Comparison of ENCODE assay signal across 29 mouse cellular contexts in the genomic region with DNA sequence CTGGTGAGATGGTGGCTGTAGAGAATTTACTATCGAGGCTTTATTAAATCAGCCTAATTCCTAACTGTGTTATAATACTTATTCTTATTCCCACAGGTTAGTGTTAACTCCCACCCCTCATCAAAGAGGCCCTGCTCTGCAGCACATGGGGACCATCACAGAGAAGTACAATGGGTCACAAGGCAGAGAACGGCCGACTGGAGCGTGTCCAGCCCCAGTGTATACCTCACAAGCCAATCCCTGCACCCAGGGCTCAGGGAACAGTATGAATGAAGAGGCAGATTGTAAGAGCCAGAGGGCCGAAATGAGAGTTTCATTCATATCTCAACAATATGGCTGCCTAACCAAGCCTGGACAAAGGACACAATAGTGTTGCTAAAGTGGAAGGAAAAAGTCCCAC. TPM values are rescaled to one million over a fixed set of nuclear protein-coding genes. Genes with fewer than 3 reads are reported as not detected.
DNase-seq lines count a peak whose midpoint lies in the region; ATAC-seq and TF ChIP-seq lines count a peak whose summit lies in the region.
"Had no signal": no experiment of that assay in that cellular context is flagged by ENCODE, and none has a peak within 500 bp of the region (broad histone marks: within the 10 kb centered on the region; RNA-seq: fewer than 3 reads in every experiment).

No protein-coding gene starts in this region.

- H3K9me3 ChIP-seq in forebrain, embryonic 13.5 days (replicated peaks), result no peaks in the 10 kb centered on the region
- H3K9me3 ChIP-seq in forebrain, postnatal 0 days (ENCODE audit: low read length), result no peaks in the 10 kb centered on the region
- H3K9me3 ChIP-seq in hindbrain, embryonic 14.5 days (ENCODE audit: control insufficient read depth, low read length), result no peaks in the 10 kb centered on the region
- no peaks in the 10 kb centered on the region for H3K9me3 ChIP-seq in hindbrain, postnatal 0 days (ENCODE audit: low read length)
- no peaks in the 10 kb centered on the region for H3K9me3 ChIP-seq in midbrain, embryonic 12.5 days
- no peaks in the 10 kb centered on the region for H3K9me3 ChIP-seq in midbrain, embryonic 14.5 days (ENCODE audit: control insufficient read depth, low read length)
- no peaks in the 10 kb centered on the region for H3K9me3 ChIP-seq in neural tube, embryonic 13.5 days
- H3K9me3 ChIP-seq: embryonic facial prominence, embryonic 15.5 days; heart, embryonic 10.5 days had no signal

- H3K36me3 ChIP-seq in forebrain, embryonic 13.5 days (ENCODE audit: poor library complexity, severe bottlenecking), result no peaks in the 10 kb centered on the region
- no peaks in the 10 kb centered on the region for H3K36me3 ChIP-seq in forebrain, postnatal 0 days (ENCODE audit: insufficient read depth)
- no peaks in the 10 kb centered on the region for H3K36me3 ChIP-seq in hindbrain, embryonic 14.5 days (replicated peaks; ENCODE audit: control insufficient read depth, insufficient read depth)
- no peaks in the 10 kb centered on the region for H3K36me3 ChIP-seq in hindbrain, postnatal 0 days (ENCODE audit: insufficient read depth, low read length)
- H3K36me3 ChIP-seq in midbrain, embryonic 12.5 days, result no peaks in the 10 kb centered on the region
- H3K36me3 ChIP-seq in midbrain, embryonic 14.5 days (ENCODE audit: control insufficient read depth, insufficient read depth, low read length), result no peaks in the 10 kb centered on the region
- no peaks in the 10 kb centered on the region for H3K36me3 ChIP-seq in neural tube, embryonic 13.5 days
- H3K36me3 ChIP-seq: embryonic facial prominence, embryonic 15.5 days; heart, embryonic 10.5 days had no signal

- H3K4me3 ChIP-seq in forebrain, embryonic 13.5 days, result no peak overlapping the region
- no peak overlapping the region for H3K4me3 ChIP-seq in forebrain, postnatal 0 days (ENCODE audit: low read depth, low read length)
- H3K4me3 ChIP-seq in hindbrain, embryonic 14.5 days (replicated peaks; ENCODE audit: low read length), result no peak overlapping the region
- H3K4me3 ChIP-seq in hindbrain, postnatal 0 days (ENCODE audit: low read length), result no peak overlapping the region
- no peak overlapping the region for H3K4me3 ChIP-seq in midbrain, embryonic 12.5 days
- no peak overlapping the region for H3K4me3 ChIP-seq in midbrain, embryonic 14.5 days (replicated peaks; ENCODE audit: low read depth, low read length)
- H3K4me3 ChIP-seq in neural tube, embryonic 13.5 days, result no peak overlapping the region
- H3K4me3 ChIP-seq: embryonic facial prominence, embryonic 15.5 days; erythroblast, embryonic 14.5 days; gastrocnemius, adult 2 months; heart, embryonic 10.5 days had no signal

- no peak for DNase-seq in forebrain, postnatal 0 days
- DNase-seq in hindbrain, embryonic 14.5 days (ENCODE audit: low spot score), result no peak
- DNase-seq in hindbrain, postnatal 0 days (ENCODE audit: low spot score), result no peak
- DNase-seq in midbrain, embryonic 14.5 days, result no peak
- DNase-seq in lung, postnatal 14 days, result no peak
- DNase-seq: adrenal gland, postnatal 10 days; cerebellum, adult 11 months; cerebellum, adult 8-10 months; cerebellum, postnatal 14 days; embryo, embryonic 11 days; gastrocnemius, adult 2 months; gastrocnemius, postnatal 25 days; heart, adult 18-20 months; heart, postnatal 10 days had no signal

- peak; percentile 26; the same call in 1 of the 2 replicates for ATAC-seq in forebrain, embryonic 13.5 days
- ATAC-seq in forebrain, postnatal 0 days, result no peak
- peak; percentile 46; the same call in 1 of the 2 replicates for ATAC-seq in hindbrain, embryonic 14.5 days (ENCODE audit: low FRiP score)
- no peak for ATAC-seq in hindbrain, postnatal 0 days
- 0 out of 2 replicates have a peak, but pooled peaks have one; percentile 38 for ATAC-seq in midbrain, embryonic 12.5 days (ENCODE audit: low FRiP score, low read depth)
- ATAC-seq in midbrain, embryonic 14.5 days (ENCODE audit: low FRiP score, low TSS enrichment), result no peak
- peak; percentile 48; the same call in 1 of the 2 replicates for ATAC-seq in neural tube, embryonic 13.5 days (ENCODE audit: low read depth)
- ATAC-seq: intestine, embryonic 16.5 days had no signal

- H3K27ac ChIP-seq in forebrain, embryonic 13.5 days, result no peak overlapping the region
- no peak overlapping the region for H3K27ac ChIP-seq in forebrain, postnatal 0 days (ENCODE audit: low read depth, low read length)
- H3K27ac ChIP-seq in hindbrain, embryonic 14.5 days, result no peak overlapping the region
- no peak overlapping the region for H3K27ac ChIP-seq in hindbrain, postnatal 0 days
- no peak overlapping the region for H3K27ac ChIP-seq in midbrain, embryonic 12.5 days (replicated peaks)
- H3K27ac ChIP-seq in midbrain, embryonic 14.5 days (replicated peaks; ENCODE audit: low read depth, low read length), result no peak overlapping the region
- H3K27ac ChIP-seq in neural tube, embryonic 13.5 days (replicated peaks), result no peak overlapping the region
- H3K27ac ChIP-seq: embryonic facial prominence, embryonic 15.5 days; gastrocnemius, adult 2 months; heart, embryonic 10.5 days had no signal

- 75% methylated on average over 5 of the region's 5 CpGs for WGBS in forebrain, embryonic 13.5 days
- WGBS in forebrain, postnatal 0 days, result 66% methylated on average over 5 of the region's 5 CpGs
- 67% methylated on average over 5 of the region's 5 CpGs for WGBS in hindbrain, embryonic 14.5 days
- WGBS in hindbrain, postnatal 0 days, result 75% methylated on average over 5 of the region's 5 CpGs
- 83% methylated on average over 5 of the region's 5 CpGs for WGBS in midbrain, embryonic 12.5 days
- 75% methylated on average over 5 of the region's 5 CpGs for WGBS in midbrain, embryonic 14.5 days
- WGBS in neural tube, embryonic 13.5 days, result 67% methylated on average over 5 of the region's 5 CpGs

- no peak overlapping the region for H3K9ac ChIP-seq in forebrain, embryonic 13.5 days
- no peak overlapping the region for H3K9ac ChIP-seq in forebrain, postnatal 0 days
- no peak overlapping the region for H3K9ac ChIP-seq in hindbrain, embryonic 14.5 days
- H3K9ac ChIP-seq in hindbrain, postnatal 0 days (replicated peaks; ENCODE audit: low read length), result no peak overlapping the region
- H3K9ac ChIP-seq in midbrain, embryonic 12.5 days (replicated peaks), result no peak overlapping the region
- no peak overlapping the region for H3K9ac ChIP-seq in midbrain, embryonic 14.5 days (replicated peaks; ENCODE audit: low read length)
- no peak overlapping the region for H3K9ac ChIP-seq in neural tube, embryonic 13.5 days
- H3K9ac ChIP-seq: embryonic facial prominence, embryonic 15.5 days had no signal

- no peak overlapping the region for H3K4me2 ChIP-seq in forebrain, embryonic 13.5 days
- no peak overlapping the region for H3K4me2 ChIP-seq in forebrain, postnatal 0 days (ENCODE audit: low read depth)
- H3K4me2 ChIP-seq in hindbrain, embryonic 14.5 days (replicated peaks), result no peak overlapping the region
- H3K4me2 ChIP-seq in hindbrain, postnatal 0 days (ENCODE audit: low read depth, low read length), result no peak overlapping the region
- no peak overlapping the region for H3K4me2 ChIP-seq in midbrain, embryonic 12.5 days (replicated peaks)
- H3K4me2 ChIP-seq in midbrain, embryonic 14.5 days (ENCODE audit: low read length), result no peak overlapping the region
- no peak overlapping the region for H3K4me2 ChIP-seq in neural tube, embryonic 13.5 days
- H3K4me2 ChIP-seq: embryonic facial prominence, embryonic 15.5 days had no signal

- no peaks in the 10 kb centered on the region for H3K4me1 ChIP-seq in forebrain, embryonic 13.5 days
- no peaks in the 10 kb centered on the region for H3K4me1 ChIP-seq in forebrain, postnatal 0 days (ENCODE audit: insufficient read depth)
- H3K4me1 ChIP-seq in hindbrain, embryonic 14.5 days (replicated peaks; ENCODE audit: control insufficient read depth, insufficient read depth, low read length), result no peaks in the 10 kb centered on the region
- H3K4me1 ChIP-seq in hindbrain, postnatal 0 days (ENCODE audit: insufficient read depth, low read length), result no peaks in the 10 kb centered on the region
- H3K4me1 ChIP-seq in midbrain, embryonic 12.5 days, result no peaks in the 10 kb centered on the region
- H3K4me1 ChIP-seq in midbrain, embryonic 14.5 days (ENCODE audit: control insufficient read depth, insufficient read depth, low read length), result no peaks in the 10 kb centered on the region
- H3K4me1 ChIP-seq in neural tube, embryonic 13.5 days (replicated peaks), result peaks cover 7% of the 10 kb centered on the region
- H3K4me1 ChIP-seq: embryonic facial prominence, embryonic 15.5 days; heart, embryonic 10.5 days had no signal

- no peaks in the 10 kb centered on the region for H3K27me3 ChIP-seq in forebrain, embryonic 13.5 days
- no peaks in the 10 kb centered on the region for H3K27me3 ChIP-seq in forebrain, postnatal 0 days (ENCODE audit: insufficient read depth, low read length)
- H3K27me3 ChIP-seq in hindbrain, embryonic 14.5 days (ENCODE audit: control insufficient read depth, insufficient read depth, low read length), result no peaks in the 10 kb centered on the region
- no peaks in the 10 kb centered on the region for H3K27me3 ChIP-seq in hindbrain, postnatal 0 days (ENCODE audit: insufficient read depth, low read length)
- no peaks in the 10 kb centered on the region for H3K27me3 ChIP-seq in midbrain, embryonic 12.5 days
- H3K27me3 ChIP-seq in midbrain, embryonic 14.5 days (ENCODE audit: control insufficient read depth, insufficient read depth, low read length), result no peaks in the 10 kb centered on the region
- H3K27me3 ChIP-seq in neural tube, embryonic 13.5 days, result no peaks in the 10 kb centered on the region
- H3K27me3 ChIP-seq: embryonic facial prominence, embryonic 15.5 days had no signal

- no peak for TF ChIP-seq CTCF in forebrain, postnatal 0 days (IDR thresholded peaks at IDR 0.05; ENCODE audit: low read depth)
- TF ChIP-seq CTCF in hindbrain, postnatal 0 days (IDR thresholded peaks at IDR 0.05; ENCODE audit: low read depth), result no peak

RNA-seq across cellular contexts. Expression of a gene that starts 18.1 kb away (rescaled TPM):
- polyA plus RNA-seq in forebrain, embryonic 13.5 days (2015; fragmentation: Nextera tagmentation; extraction: Ambion mirVana), result 51.0 and 56.2 TPM in 2 replicates
- total RNA-seq in forebrain, postnatal 0 days (2014; rRNA removed), result 28.0 and 30.7 TPM in 2 replicates
- 54.9 and 66.4 TPM in 2 replicates for polyA plus RNA-seq in forebrain, postnatal 0 days (2015; fragmentation: Nextera tagmentation; extraction: Ambion mirVana)
- polyA plus RNA-seq in hindbrain, embryonic 14.5 days (2014; fragmentation: Nextera tagmentation; extraction: Ambion mirVana), result 53.5 and 54.1 TPM in 2 replicates
- total RNA-seq in hindbrain, postnatal 0 days (2014; rRNA removed), result 9.2 and 9.8 TPM in 2 replicates
- polyA plus RNA-seq in hindbrain, postnatal 0 days (2015; fragmentation: Nextera tagmentation; extraction: Ambion mirVana), result 57.4 and 58.5 TPM in 2 replicates
- 43.0 and 43.9 TPM in 2 replicates for polyA plus RNA-seq in midbrain, embryonic 12.5 days (2016; fragmentation: Nextera tagmentation; extraction: Ambion mirVana)
- 50.9 and 56.0 TPM in 2 replicates for polyA plus RNA-seq in midbrain, embryonic 14.5 days (2014; fragmentation: Nextera tagmentation; extraction: Ambion mirVana)
- 48.6 and 60.0 TPM in 2 replicates for polyA plus RNA-seq in neural tube, embryonic 13.5 days (2015; fragmentation: Nextera tagmentation; extraction: Ambion mirVana)

RNA-seq across cellular contexts. Expression of a gene that starts 40.2 kb away (rescaled TPM):
- polyA plus RNA-seq in forebrain, embryonic 13.5 days (2015; fragmentation: Nextera tagmentation; extraction: Ambion mirVana), result not detected in 2 replicates
- total RNA-seq in forebrain, postnatal 0 days (2014; rRNA removed), result not detected in 2 replicates
- polyA plus RNA-seq in forebrain, postnatal 0 days (2015; fragmentation: Nextera tagmentation; extraction: Ambion mirVana), result 0.23 TPM in 1 of 2 replicates, not detected in the other
- polyA plus RNA-seq in hindbrain, embryonic 14.5 days (2014; fragmentation: Nextera tagmentation; extraction: Ambion mirVana), result not detected in 2 replicates
- total RNA-seq in hindbrain, postnatal 0 days (2014; rRNA removed), result not detected in 2 replicates
- polyA plus RNA-seq in hindbrain, postnatal 0 days (2015; fragmentation: Nextera tagmentation; extraction: Ambion mirVana), result not detected in 2 replicates
- not detected in 2 replicates for polyA plus RNA-seq in midbrain, embryonic 12.5 days (2016; fragmentation: Nextera tagmentation; extraction: Ambion mirVana)
- not detected in 2 replicates for polyA plus RNA-seq in midbrain, embryonic 14.5 days (2014; fragmentation: Nextera tagmentation; extraction: Ambion mirVana)
- polyA plus RNA-seq in neural tube, embryonic 13.5 days (2015; fragmentation: Nextera tagmentation; extraction: Ambion mirVana), result not detected in 2 replicates
- total RNA-seq: adrenal gland, postnatal 10 days; adrenal gland, postnatal 4 days; common myeloid progenitor, adult 5-6 weeks; gastrocnemius, adult 2 months; gastrocnemius, postnatal 25 days; heart, adult 18-20 months; heart, postnatal 10 days; hematopoietic stem cell, adult 5-6 weeks; MEL had no signal
- polyA plus RNA-seq: brain, embryonic 14.5 days; C2C12; embryonic facial prominence, embryonic 11.5 days; embryonic facial prominence, embryonic 15.5 days; erythroblast, embryonic 14.5 days; heart, embryonic 10.5 days; heart, embryonic 14.5 days; intestine, embryonic 16.5 days had no signal

Comparison
In these comparisons a context has a peak if more than half of its experiments do, and no peak if none do; other contexts are left out.
1. ATAC-seq: peak in forebrain, embryonic 13.5 days (single experiment), hindbrain, embryonic 14.5 days (single experiment), midbrain, embryonic 12.5 days (single experiment) and neural tube, embryonic 13.5 days (single experiment); none in forebrain, postnatal 0 days (single experiment), hindbrain, postnatal 0 days (single experiment) and midbrain, embryonic 14.5 days (single experiment).